Mouse (Mus musculus): ENCODE results near the gene Panx2. TPM values are rescaled to one million over a fixed set of nuclear protein-coding genes. Genes with fewer than 3 reads are reported as not detected.
A peak's percentile ranks its signal among the peaks of the same experiment; 100 is the strongest.

The Panx2 gene
- total and polyA plus RNA-seq, 3 experiments: not detected

- TF ChIP-seq ZMIZ1 (IDR thresholded peaks at IDR 0.05; ENCODE audit: low read depth, low read length) (peak; percentile 63; the same call in 1 of the 2 replicates), GABPA (IDR thresholded peaks at IDR 0.05; ENCODE audit: low read depth, low read length) (no peak), UBTF (IDR thresholded peaks at IDR 0.05; ENCODE audit: borderline replicate concordance, insufficient read depth, low read depth, low read length) (no peak), CTCF (IDR thresholded peaks at IDR 0.05 in 2 of 3, conservative IDR thresholded peaks at IDR 0.05 in 1 of 3; ENCODE audit: control insufficient read depth in 1 of 3, insufficient read depth in 1 of 3, low read depth in 2 of 3, low read length in 3 of 3, poor library complexity in 1 of 3, severe bottlenecking in 1 of 3) (no peak), ZC3H11A (IDR thresholded peaks at IDR 0.05; ENCODE audit: low read depth, low read length) (no peak), MAFK (IDR thresholded peaks at IDR 0.05; ENCODE audit: borderline replicate concordance, low read depth, low read length) (no peak), TBP (IDR thresholded peaks at IDR 0.05; ENCODE audit: low read depth, low read length) (peak; percentile 83), ZNF384 (IDR thresholded peaks at IDR 0.05; ENCODE audit: low read depth, low read length) (no peak), TCF12 (IDR thresholded peaks at IDR 0.05; ENCODE audit: low read depth, low read length) (0 out of 2 replicates have a peak, but pooled peaks have one; percentile 16), POLR2AphosphoS5 (IDR thresholded peaks at IDR 0.05; ENCODE audit: borderline replicate concordance, low read depth, low read length) (no peak), POLR2A (IDR thresholded peaks at IDR 0.05; ENCODE audit: control insufficient read depth in 1 of 2, insufficient read depth in 1 of 2, low read depth in 1 of 2, low read length in 2 of 2, poor library complexity in 1 of 2) (peak; percentile 43 to 72; a peak in 2 of 4 replicates), ELF1 (IDR thresholded peaks at IDR 0.05; ENCODE audit: low read depth, low read length) (peak; percentile 87)
These were observed 18.8 kb downstream of the Panx2 start (continued) for GRCm38 (mm10) chr15:89078208-89078836.

DNA sequence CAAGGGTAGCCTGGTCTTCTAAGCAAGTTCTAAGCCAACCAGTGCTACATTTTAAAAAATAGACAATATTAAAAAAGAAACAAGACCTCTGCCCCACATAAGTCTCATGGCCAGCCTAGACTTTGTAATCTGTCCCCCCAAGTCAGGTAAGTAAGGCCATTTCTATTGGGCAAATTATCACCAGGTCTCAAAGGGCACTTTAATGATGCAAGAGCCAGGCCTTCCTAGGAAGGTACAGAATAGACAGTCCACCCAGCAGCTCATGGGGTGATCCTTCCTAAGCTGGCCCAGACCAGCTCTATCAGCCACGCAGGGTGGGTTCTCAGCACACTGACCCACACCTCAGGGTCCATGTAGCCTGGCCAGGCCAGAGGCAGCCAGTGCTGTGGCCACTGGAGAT is 24.4 kb downstream of the Panx2 start:
- no peak overlapping the region for H3K27ac ChIP-seq (ENCODE audit: control insufficient read depth, low read depth, low read length)
- peaks cover under 1 to 7% of the 10 kb centered on the region in 2 experiments; a peak in 2 of 4 replicates for H3K36me3 ChIP-seq (ENCODE audit: control insufficient read depth in 1 of 2, insufficient read depth in 2 of 2, low read length in 2 of 2)
- peaks cover 0 to under 1% of the 10 kb centered on the region in 2 experiments; a peak in 1 of 4 replicates for H3K4me1 ChIP-seq (ENCODE audit: control insufficient read depth in 1 of 2, insufficient read depth in 2 of 2, low read length in 2 of 2)
- no peak overlapping the region for H3K9ac ChIP-seq (ENCODE audit: control insufficient read depth, low read depth, low read length, poor library complexity, severe bottlenecking)
- TF ChIP-seq BHLHE40 (IDR thresholded peaks at IDR 0.05; ENCODE audit: borderline replicate concordance, low read depth, low read length) (no peak), UBTF (IDR thresholded peaks at IDR 0.05; ENCODE audit: borderline replicate concordance, insufficient read depth, low read depth, low read length) (no peak), TAL1 (IDR thresholded peaks at IDR 0.05; ENCODE audit: low read length) (no peak), MYB (IDR thresholded peaks at IDR 0.05; ENCODE audit: low read depth, low read length) (no peak), ZKSCAN1 (IDR thresholded peaks at IDR 0.05; ENCODE audit: low read depth, low read length) (no peak), RAD21 (IDR thresholded peaks at IDR 0.05; ENCODE audit: low read depth, low read length) (no peak), E2F4 (IDR thresholded peaks at IDR 0.05; ENCODE audit: borderline replicate concordance, low read depth, low read length) (no peak), RCOR1 (IDR thresholded peaks at IDR 0.05; ENCODE audit: low read depth, low read length) (no peak), MAZ (IDR thresholded peaks at IDR 0.05; ENCODE audit: low read depth, low read length) (no peak), MEF2A (IDR thresholded peaks at IDR 0.05; ENCODE audit: extremely low read depth, insufficient replicate concordance, low read depth, low read length, poor library complexity, severe bottlenecking) (no peak), USF2 (IDR thresholded peaks at IDR 0.05; ENCODE audit: borderline replicate concordance in 1 of 2, insufficient read depth in 1 of 2, low read depth in 1 of 2, low read length in 2 of 2) (no peak), POLR2A (IDR thresholded peaks at IDR 0.05; ENCODE audit: control insufficient read depth in 1 of 2, insufficient read depth in 1 of 2, low read depth in 1 of 2, low read length in 2 of 2, poor library complexity in 1 of 2) (no peak), USF1 (IDR thresholded peaks at IDR 0.05; ENCODE audit: low read depth, low read length) (no peak), KAT2A (conservative IDR thresholded peaks at IDR 0.05; ENCODE audit: low read depth, low read length) (no peak), NRF1 (IDR thresholded peaks at IDR 0.05; ENCODE audit: insufficient read depth, low read depth, low read length, poor library complexity, severe bottlenecking) (no peak), MAX (IDR thresholded peaks at IDR 0.05; ENCODE audit: low read length) (no peak)
- H3K4me3 ChIP-seq (ENCODE audit: control insufficient read depth in 1 of 2, insufficient read depth in 1 of 2, low read depth in 2 of 2, low read length in 2 of 2): no peak overlapping the region
- no peaks in the 10 kb centered on the region for H3K27me3 ChIP-seq (ENCODE audit: control insufficient read depth in 1 of 2, insufficient read depth in 2 of 2, low read length in 2 of 2)
- DNase-seq (ENCODE audit: low read depth, low spot score): no peak
- 0 out of 2 replicates have a peak, but pooled peaks cover 2% of the 10 kb centered on the region for H3K79me2 ChIP-seq (ENCODE audit: control insufficient read depth, insufficient read depth, low read length, poor library complexity)
- H3K9me3 ChIP-seq (replicated peaks; ENCODE audit: insufficient read depth, low read length): no peaks in the 10 kb centered on the region

Data from MEL (cell line).